Mouse (Mus musculus) limb, embryonic 10.5 days (tissue): Measurements from ENCODE around the gene H60b. TPM values are rescaled to one million over a fixed set of nuclear protein-coding genes. Genes with fewer than 3 reads are reported as not detected.
"Not testable (repeated sequence)": the region's sequence is repeated elsewhere in the genome, so short reads cannot be mapped to it uniquely, and the experiment has no call there.

Experiments
- DNase-seq: peaks from one replicate; pipeline ENCODE4 v3.0.0-alpha.2; 2017; ENCODE audit warnings: low spot score
- H3K27ac ChIP-seq: fragments of 300-500 bp; sonication (generic); 2 replicates; pipeline ENCODE4 v1.5.1; 2016; ENCODE audit warnings: mild to moderate bottlenecking
- H3K27me3 ChIP-seq: fragments of 300-500 bp; sonication (generic); 2 replicates; pipeline ENCODE4 v1.6.1; 2016; ENCODE audit warnings: low read depth, mild to moderate bottlenecking; ENCODE audit not compliant: poor library complexity, severe bottlenecking
- H3K36me3 ChIP-seq: fragments of 300-500 bp; sonication (generic); 2 replicates; pipeline ENCODE4 v1.6.1; 2016; ENCODE audit warnings: mild to moderate bottlenecking, moderate library complexity
- H3K4me1 ChIP-seq: fragments of 300-500 bp; sonication (generic); 2 replicates; pipeline ENCODE4 v1.6.1; 2016
- H3K4me3 ChIP-seq: fragments of 300-500 bp; sonication (generic); 2 replicates; pipeline ENCODE4 v1.5.1; 2016; ENCODE audit warnings: mild to moderate bottlenecking, moderate library complexity
- H3K9me3 ChIP-seq: fragments of 300-500 bp; sonication (generic); replicated peaks from 2 replicates; pipeline ENCODE4 v1.6.1; 2016; ENCODE audit warnings: mild to moderate bottlenecking
- WGBS: fragments of 180-500 bp; shearing (Covaris S2); methylation state at CpG from one replicate; pipeline ENCODE4 v1.1.7; 2016; 5-methylcytosine and 5-hydroxymethylcytosine counted together
- polyA plus RNA-seq: library from polyadenylated mRNA; unstranded; fragments of >200 nt; fragmentation: Nextera tagmentation; extraction: Ambion mirVana; gene quantifications from 2 replicates; pipeline ENCODE4 v1.2.1, GENCODE M21; 2016

The H60b gene
- polyA plus RNA-seq, 1 experiment from 2014 or later, result 0.35 TPM

GRCm38 (mm10) chr10:22272914-22273683, 114.7 kb downstream of the H60b start:
- not testable (repeated sequence) for H3K36me3 ChIP-seq, H3K9me3 ChIP-seq, H3K27ac ChIP-seq
- Histone ChIP-seq H3K4me1 (peaks cover 16% of the 10 kb centered on the region), H3K27me3 (peaks cover 24% of the 10 kb centered on the region), H3K4me3 (peak overlapping the region; percentile 55)
- WGBS, result 2% methylated on average over 37 of the region's 37 CpGs
- DNase-seq, result peak; percentile 39

GRCm38 (mm10) chr10:22273684-22274305, 115.4 kb downstream of the H60b start:
- H3K36me3 ChIP-seq, result no peaks in the 10 kb centered on the region
- DNase-seq, result peak; percentile 53
- WGBS, result under 1% methylated on average over 41 of the region's 41 CpGs
- H3K4me1 ChIP-seq, result peaks cover 16% of the 10 kb centered on the region
- no peaks in the 10 kb centered on the region for H3K9me3 ChIP-seq
- H3K4me3 ChIP-seq, result peak overlapping the region; percentile 55
- H3K27me3 ChIP-seq, result peaks cover 24% of the 10 kb centered on the region
- no peak overlapping the region for H3K27ac ChIP-seq

- H3K4me1 ChIP-seq, result peaks cover 16% of the 10 kb centered on the region
- no peaks in the 10 kb centered on the region for H3K36me3 ChIP-seq
- WGBS, result 4% methylated on average over 19 of the region's 19 CpGs
- peak; percentile 37 for DNase-seq
- H3K27ac ChIP-seq, result no peak overlapping the region
- H3K27me3 ChIP-seq, result peaks cover 24% of the 10 kb centered on the region
- no peaks in the 10 kb centered on the region for H3K9me3 ChIP-seq
- peak overlapping the region; percentile 55 for H3K4me3 ChIP-seq
Observed at GRCm38 (mm10) chr10:22274445-22275057, 116.2 kb downstream of the H60b start.

- Histone ChIP-seq H3K4me1 (peaks cover 12% of the 10 kb centered on the region), H3K27me3 (peaks cover 29% of the 10 kb centered on the region)
- DNase-seq, H3K9me3 ChIP-seq, H3K36me3 ChIP-seq, H3K4me3 ChIP-seq, H3K27ac ChIP-seq: not testable (repeated sequence)
- WGBS, result 92% methylated on average over 2 of the region's 2 CpGs
Observed at GRCm38 (mm10) chr10:22278468-22278867, 120.1 kb downstream of the H60b start.

- no peak for DNase-seq
- Histone ChIP-seq H3K9me3 (no peaks in the 10 kb centered on the region), H3K4me1 (no peaks in the 10 kb centered on the region), H3K27me3 (peaks cover 15% of the 10 kb centered on the region; the same call in 1 of the 2 replicates), H3K27ac (no peak overlapping the region), H3K4me3 (no peak overlapping the region), H3K36me3 (no peaks in the 10 kb centered on the region)
- 46% methylated on average over 6 of the region's 6 CpGs for WGBS
Observed at GRCm38 (mm10) chr10:22282816-22283215, 124.4 kb downstream of the H60b start.

GRCm38 (mm10) chr10:22295676-22296075, 137.3 kb downstream of the H60b start:
- DNase-seq, result no peak
- WGBS, result 50% methylated on average over 1 of the region's 1 CpGs
- H3K9me3 ChIP-seq, result no peaks in the 10 kb centered on the region

GRCm38 (mm10) chr10:22297033-22297762, 138.8 kb downstream of the H60b start:
- Histone ChIP-seq H3K9me3 (no peaks in the 10 kb centered on the region), H3K4me1 (no peaks in the 10 kb centered on the region), H3K27me3 (no peaks in the 10 kb centered on the region), H3K27ac (no peak overlapping the region), H3K36me3 (no peaks in the 10 kb centered on the region), H3K4me3 (no peak overlapping the region)
- WGBS, result 82% methylated on average over 5 of the region's 5 CpGs
- no peak for DNase-seq

More at GRCm38 (mm10) chr10:22295676-22296075, 137.3 kb downstream of the H60b start:
- H3K36me3 ChIP-seq, result no peaks in the 10 kb centered on the region
- H3K27me3 ChIP-seq, result no peaks in the 10 kb centered on the region
- H3K4me1 ChIP-seq, result no peaks in the 10 kb centered on the region
- no peak overlapping the region for H3K27ac ChIP-seq
- no peak overlapping the region for H3K4me3 ChIP-seq

- H3K4me1 ChIP-seq, result no peaks in the 10 kb centered on the region
- WGBS, result 70% methylated on average over 8 of the region's 8 CpGs
- no peaks in the 10 kb centered on the region for H3K27me3 ChIP-seq
- DNase-seq, result no peak
- no peaks in the 10 kb centered on the region for H3K36me3 ChIP-seq
- H3K9me3 ChIP-seq, result no peaks in the 10 kb centered on the region
- no peak overlapping the region for H3K4me3 ChIP-seq
- H3K27ac ChIP-seq, result no peak overlapping the region
Observed at GRCm38 (mm10) chr10:22297766-22298461, 139.5 kb downstream of the H60b start.

- Histone ChIP-seq H3K27me3 (no peaks in the 10 kb centered on the region), H3K4me1 (no peaks in the 10 kb centered on the region), H3K27ac (no peak overlapping the region), H3K4me3 (no peak overlapping the region), H3K36me3 (no peaks in the 10 kb centered on the region), H3K9me3 (no peaks in the 10 kb centered on the region)
- no peak for DNase-seq
- 83% methylated on average over 2 of the region's 2 CpGs for WGBS
Observed at GRCm38 (mm10) chr10:22299324-22299723, 140.9 kb downstream of the H60b start.

- 91% methylated on average over 1 of the region's 1 CpGs for WGBS
- H3K4me3 ChIP-seq, result no peak overlapping the region
- DNase-seq, result no peak
- no peaks in the 10 kb centered on the region for H3K9me3 ChIP-seq
- no peaks in the 10 kb centered on the region for H3K36me3 ChIP-seq
- no peak overlapping the region for H3K27ac ChIP-seq
- no peaks in the 10 kb centered on the region for H3K27me3 ChIP-seq
- H3K4me1 ChIP-seq, result no peaks in the 10 kb centered on the region
Observed at GRCm38 (mm10) chr10:22301641-22302040, 143.3 kb downstream of the H60b start.

- Histone ChIP-seq H3K27me3 (no peaks in the 10 kb centered on the region), H3K4me1 (no peaks in the 10 kb centered on the region), H3K36me3 (no peaks in the 10 kb centered on the region), H3K27ac (no peak overlapping the region), H3K4me3 (no peak overlapping the region), H3K9me3 (no peaks in the 10 kb centered on the region)
- WGBS, result 78% methylated on average over 5 of the region's 5 CpGs
- DNase-seq, result no peak
Observed at GRCm38 (mm10) chr10:22302344-22303057, 144.1 kb downstream of the H60b start.

GRCm38 (mm10) chr10:22303736-22304135, 145.3 kb downstream of the H60b start:
- Histone ChIP-seq H3K27ac (no peak overlapping the region), H3K4me1 (no peaks in the 10 kb centered on the region), H3K9me3 (no peaks in the 10 kb centered on the region), H3K27me3 (no peaks in the 10 kb centered on the region), H3K36me3 (no peaks in the 10 kb centered on the region), H3K4me3 (no peak overlapping the region)
- DNase-seq, result no peak
- 92% methylated on average over 6 of the region's 6 CpGs for WGBS
